Mouse (Mus musculus) lung, postnatal 0 days (tissue): Measurements from ENCODE around the gene Cask.
A peak's percentile ranks its signal among the peaks of the same experiment; 100 is the strongest.

Experiments used
- CTCF ChIP-seq: IDR thresholded peaks from 2 replicates; pipeline ENCODE4 v1.5.1; 2016; ENCODE audit warnings: antibody characterized with exemption, mild to moderate bottlenecking
- EP300 ChIP-seq: IDR thresholded peaks from 2 replicates; pipeline ENCODE4 v1.6.1; 2016; ENCODE audit warnings: antibody characterized with exemption, mild to moderate bottlenecking, control low read depth

- TF ChIP-seq CTCF = peak; percentile 41; the same call in 1 of the 2 replicates
- TF ChIP-seq EP300 = no peak
These were observed 121.2 kb downstream of the Cask start for GRCm38 (mm10) chrX:13729835-13730480.
